Mouse (Mus musculus) C2C12 (cell line): ENCODE data around the gene Mettl23.

Source experiments
- CTCF ChIP-seq: IDR thresholded peaks from one replicate; pipeline ENCODE4 v1.5.1; 2011; ENCODE audit not compliant: control insufficient read depth, insufficient read depth, insufficient read length
- MAX ChIP-seq: IDR thresholded peaks from one replicate; pipeline ENCODE4 v1.6.1; 2011; ENCODE audit warnings: mild to moderate bottlenecking, control low read depth
- MYOD1 ChIP-seq: IDR thresholded peaks from one replicate; pipeline ENCODE4 v1.6.1; 2011; ENCODE audit warnings: low read depth; ENCODE audit not compliant: control insufficient read depth, insufficient read length
- MYOG ChIP-seq: IDR thresholded peaks from one replicate; pipeline ENCODE4 v1.6.1; 2011; ENCODE audit not compliant: control insufficient read depth, insufficient read length; ENCODE audit errors: extremely low read depth
- USF1 ChIP-seq: IDR thresholded peaks from one replicate; pipeline ENCODE4 v1.6.1; 2011; ENCODE audit warnings: low read depth, mild to moderate bottlenecking, control low read depth, moderate library complexity

DNA sequence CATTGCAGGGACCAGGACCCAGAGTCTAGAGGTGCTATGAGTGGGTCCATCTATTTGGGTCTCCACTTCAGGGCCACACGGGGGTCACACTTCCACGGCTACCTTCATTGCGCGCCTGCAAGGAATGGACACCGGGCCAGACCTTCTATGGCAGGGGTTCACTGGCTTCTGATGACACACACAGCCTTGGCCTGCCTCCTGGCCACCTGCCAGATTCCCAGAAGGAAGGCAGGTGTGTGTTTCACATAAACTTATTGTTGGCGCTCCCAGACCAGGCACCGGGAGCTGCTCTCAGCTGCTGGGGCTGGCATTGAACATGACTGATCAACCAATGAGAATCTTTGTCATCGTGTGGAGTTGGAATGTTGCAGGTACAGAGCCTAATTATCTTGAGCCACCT lies 35.4 kb downstream of the Mettl23 start:
- TF ChIP-seq CTCF (no peak), USF1 (no peak), MYOG (no peak), MAX (no peak), MYOD1 (no peak)
